Mouse (Mus musculus) cerebellum, adult 18-20 months (tissue): ENCODE measurements at regions not wholly inside any gene's neighbourhood (a gene's known extent, or its start where the extent isn't known, plus 50 kb on each side); places are given as distances from the start of the nearest gene placed in this dataset.

Experiments used
- DNase-seq, 2 experiments: peaks; one replicate each; pipeline ENCODE4 v3.0.0; 2021

GRCm38 (mm10) chr8:10821901-10822300 lies 186.4 kb downstream of the Irs2 start:
- DNase-seq, result no peak

GRCm38 (mm10) chr8:10814499-10814898 lies 193.8 kb downstream of the Irs2 start:
- no peak for DNase-seq

DNA sequence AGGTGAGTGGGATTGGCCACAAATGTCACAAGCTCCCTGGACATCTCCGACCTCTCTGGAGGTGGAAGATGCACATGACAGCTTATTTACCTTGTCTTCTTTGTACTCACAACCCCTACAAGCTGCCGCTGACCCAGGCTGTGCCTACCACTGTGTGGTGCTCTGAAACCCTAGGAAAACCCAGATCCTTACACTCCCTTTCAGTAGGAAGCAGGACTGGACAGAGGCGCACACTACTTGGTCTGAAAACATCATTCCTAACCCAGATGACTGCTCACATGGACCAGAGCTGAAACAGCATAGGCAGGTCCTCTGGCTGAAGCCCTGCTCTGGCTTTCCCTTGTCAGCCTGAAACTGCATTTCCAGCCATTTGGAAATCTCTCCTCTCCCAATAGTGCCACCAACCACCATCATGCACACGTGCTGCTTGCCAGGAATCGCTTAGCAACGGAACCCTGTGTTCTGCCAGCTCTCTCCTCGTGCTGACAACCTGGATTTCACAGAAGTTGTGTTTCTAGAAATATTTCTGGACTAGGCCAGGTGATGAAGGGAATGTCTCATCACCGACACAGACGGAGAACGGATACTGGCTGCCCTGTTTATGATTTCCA lies 196.1 kb downstream of the Irs2 start:
- peak in 1 of 2 experiments; percentile 6 for DNase-seq

- DNase-seq, result no peak
Measured at GRCm38 (mm10) chr8:10807040-10807439, 201.2 kb downstream of the Irs2 start.

- no peak for DNase-seq
Measured at GRCm38 (mm10) chr8:10805405-10806151, 202.7 kb downstream of the Irs2 start.

DNA sequence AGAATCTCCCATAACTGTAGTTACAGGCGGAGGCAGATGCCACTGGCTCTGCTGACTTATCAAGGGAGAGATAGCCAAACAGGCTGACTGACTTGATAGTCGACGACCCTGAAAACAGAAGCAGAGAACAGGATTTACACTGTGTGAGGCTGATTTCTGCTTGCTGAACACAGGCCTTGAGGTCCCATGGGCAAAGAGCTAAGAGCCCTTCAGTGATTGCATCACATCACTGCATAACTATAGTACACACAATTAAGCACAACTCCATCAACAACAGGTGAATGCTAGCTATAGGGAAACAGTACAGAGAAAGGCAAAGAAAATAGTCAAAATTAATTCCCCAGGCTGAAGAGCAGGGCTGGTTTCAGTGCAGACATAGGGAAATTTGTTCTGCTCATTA lies 203.3 kb downstream of the Irs2 start:
- DNase-seq, result no peak

GRCm38 (mm10) chr8:10802003-10802402 lies 206.3 kb downstream of the Irs2 start:
- DNase-seq, result no peak

GRCm38 (mm10) chr8:10801580-10801979 lies 206.7 kb downstream of the Irs2 start:
- DNase-seq, result no peak

DNA sequence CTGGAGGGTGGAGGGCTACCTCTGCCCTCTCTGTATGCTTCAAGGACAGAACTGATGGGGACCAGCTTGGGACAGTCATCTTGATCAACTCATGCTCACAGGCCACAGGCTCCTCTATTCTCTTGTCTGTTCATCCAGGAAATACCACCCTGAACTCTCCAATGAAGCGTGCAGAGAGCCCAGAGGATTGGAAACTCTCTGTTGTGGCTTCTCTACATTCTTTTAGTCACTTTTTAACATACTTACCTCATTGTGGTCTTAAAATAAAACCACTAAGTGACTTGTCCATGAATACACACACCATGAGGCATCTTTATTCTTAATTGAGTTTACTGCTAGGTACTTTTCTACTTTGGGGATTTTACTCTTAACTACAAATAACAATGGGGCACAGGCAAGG lies 209.8 kb downstream of the Irs2 start:
- DNase-seq, result no peak

- no peak for DNase-seq
Measured at GRCm38 (mm10) chr8:10794367-10795189, 213.7 kb downstream of the Irs2 start.

DNA sequence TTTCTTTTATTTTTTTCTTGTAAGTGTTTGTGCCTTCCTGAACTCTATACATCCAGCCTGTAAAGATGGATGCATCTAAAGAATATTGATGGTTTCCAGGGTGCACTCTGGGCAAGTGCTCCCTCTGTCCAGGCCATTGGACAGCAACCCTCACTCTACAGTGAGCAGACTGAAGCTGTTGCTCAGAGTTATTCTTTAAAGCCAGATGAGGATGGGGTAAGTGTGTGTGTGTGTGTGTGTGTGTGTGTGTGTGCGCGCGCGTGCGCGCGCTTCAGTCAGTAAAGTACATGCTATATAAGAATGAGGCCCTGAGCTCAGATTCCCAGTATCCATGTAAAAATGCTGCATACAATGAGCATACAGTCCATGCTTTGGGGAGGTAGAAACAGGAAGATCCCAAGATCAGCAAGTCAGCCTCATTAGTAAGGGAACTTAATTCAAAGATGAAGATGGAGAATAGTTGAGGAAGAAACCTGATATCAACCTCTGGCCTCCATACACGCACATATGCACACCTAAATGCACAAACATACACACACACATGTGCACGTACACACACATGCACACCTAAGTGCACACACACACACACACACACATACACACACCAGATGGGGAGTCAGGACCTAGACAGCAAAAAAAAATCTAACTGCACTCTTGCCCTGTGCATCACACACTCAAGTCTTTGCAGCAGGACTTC lies 214.4 kb downstream of the Irs2 start:
- DNase-seq, result no peak

DNA sequence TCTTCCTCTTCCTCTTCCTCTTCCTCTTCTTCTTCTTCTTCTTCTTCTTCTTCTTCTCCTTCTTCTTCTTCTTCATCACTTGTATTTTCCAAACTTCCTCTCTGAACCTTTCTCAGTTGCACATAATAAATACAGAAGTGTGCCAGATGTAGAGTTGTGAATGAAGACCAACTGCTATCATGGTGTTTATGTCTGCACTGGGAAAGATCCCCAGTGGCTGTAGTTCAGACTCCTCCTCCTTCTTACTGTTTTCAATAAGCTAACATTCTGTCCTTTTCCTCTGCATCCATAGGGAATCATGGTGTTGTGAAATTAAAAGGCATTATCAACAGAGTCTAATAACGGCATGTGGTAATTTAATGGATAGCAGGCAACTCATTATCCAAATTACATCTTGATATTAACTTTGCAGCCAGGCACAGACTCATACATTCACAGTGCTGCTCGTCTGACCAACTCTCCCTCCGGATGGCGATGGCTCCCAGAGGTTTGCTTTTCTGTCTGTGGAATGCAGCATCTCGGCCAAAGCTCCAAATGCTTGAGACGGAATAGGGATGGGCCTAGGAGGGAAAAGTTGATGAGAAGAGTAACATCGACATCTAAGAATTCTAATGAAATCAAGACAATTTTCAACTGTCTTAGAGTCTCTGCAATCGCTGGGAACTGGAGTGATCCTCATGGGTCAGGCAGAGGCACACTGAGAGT lies 219.6 kb downstream of the Irs2 start:
- no peak for DNase-seq

GRCm38 (mm10) chr8:10785801-10786200 lies 222.5 kb downstream of the Irs2 start:
- DNase-seq, result no peak

DNA sequence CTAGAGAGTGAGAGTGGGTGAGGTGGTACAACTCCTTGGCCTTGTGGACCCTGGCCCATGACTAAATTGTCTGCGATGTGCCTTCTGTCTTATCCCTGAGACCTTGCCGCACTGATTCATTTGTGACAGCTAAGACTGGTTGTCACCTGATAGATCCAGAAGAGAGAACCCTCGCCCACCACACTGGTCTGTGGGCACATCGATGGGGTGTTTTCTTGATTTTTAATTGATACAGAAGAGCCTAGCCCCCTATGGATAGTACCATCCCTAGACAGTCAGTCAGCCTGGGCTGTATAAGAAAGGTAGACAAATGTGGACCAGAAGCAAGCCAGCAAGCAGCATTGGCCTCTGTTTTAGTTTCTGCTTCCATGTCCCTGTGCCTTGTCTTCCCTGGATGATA lies 222.9 kb downstream of the Irs2 start:
- DNase-seq, result no peak

- no peak for DNase-seq
Measured at GRCm38 (mm10) chr8:10784481-10784880, 223.8 kb downstream of the Irs2 start.

DNA sequence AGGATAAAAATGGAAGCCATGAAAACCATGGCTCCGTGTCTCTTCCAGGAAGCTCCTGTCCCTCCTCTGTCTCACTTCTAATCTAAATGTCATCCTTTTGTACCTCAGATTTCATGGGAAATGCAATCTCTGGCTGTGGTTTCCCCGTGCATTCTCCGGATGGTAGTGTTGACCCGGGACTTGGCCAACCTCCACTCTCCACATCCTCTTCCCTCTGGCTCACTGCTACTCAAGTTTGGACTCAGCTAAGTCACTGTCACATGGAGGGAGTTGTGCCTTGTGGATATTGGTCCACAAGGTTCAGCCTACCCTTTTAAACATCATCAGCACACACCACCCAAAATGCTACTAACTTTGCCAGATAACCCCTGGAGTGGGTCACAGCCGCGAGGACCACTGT lies 226.4 kb downstream of the Irs2 start:
- no peak for DNase-seq

DNA sequence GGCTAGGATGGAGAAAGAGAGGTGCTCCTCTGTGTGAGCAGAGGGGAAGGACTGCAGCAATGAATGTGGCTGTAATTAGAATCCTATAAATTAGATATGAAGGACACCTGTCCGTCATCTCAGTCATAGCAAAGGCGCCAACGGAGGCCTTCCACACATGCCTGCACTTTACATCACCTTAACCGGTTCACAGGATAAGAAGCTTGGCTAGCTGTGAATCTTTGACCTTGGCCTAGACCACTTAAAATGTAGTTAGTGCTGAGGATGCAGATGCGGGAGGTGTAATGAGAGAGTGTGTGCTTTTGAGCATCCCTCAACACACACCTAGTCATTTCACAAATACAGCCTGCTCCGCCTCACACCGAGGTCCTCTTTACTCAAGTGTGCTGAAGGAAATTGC lies 228.6 kb downstream of the Irs2 start:
- DNase-seq, result no peak

DNA sequence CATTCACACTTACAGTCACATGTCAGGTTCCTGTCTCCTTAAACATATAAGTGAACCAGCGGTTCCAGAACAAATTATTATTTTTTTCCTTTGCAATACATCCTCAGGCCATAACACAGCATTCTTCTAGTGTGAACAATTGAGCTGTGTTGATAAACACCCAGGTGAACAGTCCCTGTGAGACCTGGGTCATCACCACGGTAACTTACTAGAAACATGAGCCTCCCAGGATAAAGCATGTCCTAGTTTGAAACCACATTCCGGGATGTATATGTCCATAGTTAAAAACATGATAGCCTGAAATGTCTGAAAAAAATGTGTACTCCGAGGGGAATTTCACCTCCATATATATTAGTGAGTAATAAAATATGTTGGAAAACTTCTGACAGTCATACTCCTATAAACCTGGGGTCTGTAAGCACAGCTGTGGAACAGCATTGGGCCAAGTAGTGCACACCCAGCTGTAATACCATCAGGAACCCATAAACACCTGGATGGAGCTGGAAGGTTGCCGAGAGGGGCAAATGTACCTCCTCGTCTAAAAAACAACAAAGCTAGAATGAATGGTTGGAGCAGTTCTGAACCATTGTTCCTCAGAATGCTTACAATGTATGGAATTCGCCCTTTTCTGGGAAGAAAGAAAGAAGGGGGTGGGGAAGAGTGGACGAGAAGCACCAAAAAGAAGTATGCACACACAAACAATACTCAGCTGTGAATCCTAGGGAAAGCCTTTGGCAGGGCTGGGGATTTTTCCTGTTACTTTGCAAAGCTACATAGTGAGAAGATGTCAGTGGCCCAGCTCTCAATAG lies 232.9 kb downstream of the Irs2 start:
- no peak for DNase-seq

DNA sequence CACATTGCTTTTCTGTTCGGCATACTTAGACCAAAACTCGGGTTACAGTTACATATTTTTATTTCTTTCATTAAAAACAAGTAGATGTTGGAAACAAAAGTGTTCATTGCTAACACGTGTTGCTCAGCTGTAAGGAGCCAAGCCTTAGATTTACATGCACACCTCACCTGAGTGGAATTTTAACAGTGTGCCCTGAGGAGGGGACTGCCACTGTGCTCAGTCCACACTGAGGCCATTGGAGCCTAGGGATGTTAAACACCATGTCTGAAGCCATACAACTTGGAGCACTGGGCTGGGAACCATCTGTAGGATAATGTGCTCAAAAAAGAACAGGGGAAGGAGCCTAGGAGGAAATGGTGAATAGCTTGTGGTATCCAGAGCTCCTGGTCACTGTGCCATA lies 233.5 kb downstream of the Irs2 start:
- DNase-seq, result no peak

- no peak for DNase-seq
Measured at GRCm38 (mm10) chr8:10768181-10768580, 240.1 kb downstream of the Irs2 start.

GRCm38 (mm10) chr8:10763907-10764306 lies 244.4 kb downstream of the Irs2 start:
- DNase-seq, result no peak
